Mouse (Mus musculus) forebrain, embryonic 12.5 days (tissue): ENCODE measurements around the gene B2m. TPM values are rescaled to one million over a fixed set of nuclear protein-coding genes. Genes with fewer than 3 reads are reported as not detected.

ENCODE experiments used
- ATAC-seq: fragments of 200-750 bp; cut with Nextera tagmentation; 2 replicates; pipeline ENCODE4 v1.8.0; 2017; ENCODE audit warnings: moderate TSS enrichment; ENCODE audit not compliant: low FRiP score
- H3K27ac ChIP-seq: fragments of 300-500 bp; sonication (generic); 2 replicates; pipeline ENCODE4 v1.5.1; 2016; ENCODE audit warnings: mild to moderate bottlenecking
- H3K27me3 ChIP-seq: fragments of 300-500 bp; sonication (generic); 2 replicates; pipeline ENCODE4 v1.6.1; 2016; ENCODE audit warnings: mild to moderate bottlenecking
- H3K36me3 ChIP-seq: fragments of 300-500 bp; sonication (generic); replicated peaks from 2 replicates; pipeline ENCODE4 v1.6.1; 2016; ENCODE audit warnings: mild to moderate bottlenecking
- H3K4me1 ChIP-seq: fragments of 300-500 bp; sonication (generic); 2 replicates; pipeline ENCODE4 v1.6.1; 2016
- H3K4me2 ChIP-seq: fragments of 300-500 bp; sonication (generic); 2 replicates; pipeline ENCODE4 v1.6.1; 2016; ENCODE audit warnings: mild to moderate bottlenecking, moderate library complexity
- H3K4me3 ChIP-seq: fragments of 300-500 bp; sonication (generic); replicated peaks from 2 replicates; pipeline ENCODE4 v1.5.1; 2016; ENCODE audit warnings: mild to moderate bottlenecking
- H3K9ac ChIP-seq: fragments of 300-500 bp; sonication (generic); 2 replicates; pipeline ENCODE4 v1.6.1; 2016; ENCODE audit warnings: mild to moderate bottlenecking
- H3K9me3 ChIP-seq: fragments of 300-500 bp; sonication (generic); 2 replicates; pipeline ENCODE4 v1.6.1; 2016
- WGBS: fragments of 180-500 bp; shearing (Covaris S2); methylation state at CpG from one replicate; pipeline ENCODE4 v1.1.7; 2016; 5-methylcytosine and 5-hydroxymethylcytosine counted together
- polyA plus RNA-seq: library from polyadenylated mRNA; unstranded; fragments of >200 nt; fragmentation: Nextera tagmentation; extraction: Ambion mirVana; gene quantifications from 2 replicates; pipeline ENCODE4 v1.2.1, GENCODE M21; 2016

The B2m gene
- polyA plus RNA-seq, 1 experiment from 2014 or later: 89.6 TPM

DNA sequence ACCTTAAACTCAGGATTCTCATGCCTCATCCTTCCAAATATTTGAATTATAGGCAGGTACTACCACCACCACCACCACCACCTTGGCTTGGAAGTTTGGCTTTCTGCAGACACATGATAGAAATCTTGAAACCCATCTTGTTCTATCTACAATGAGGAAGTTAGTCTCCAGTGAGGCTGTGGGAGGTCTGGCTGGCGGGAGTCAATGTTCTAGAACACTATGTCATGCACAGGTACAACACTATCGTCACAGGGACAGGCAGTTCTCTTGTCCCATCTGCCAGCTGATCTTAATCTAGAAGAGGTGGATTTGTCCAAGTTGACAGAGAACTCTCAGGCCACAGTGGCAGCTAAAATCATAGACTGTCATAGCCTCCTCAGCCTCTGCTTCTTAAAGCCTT is 14.9 kb upstream of the B2m start:
- WGBS: 92% methylated on average over 2 of the region's 2 CpGs

DNA sequence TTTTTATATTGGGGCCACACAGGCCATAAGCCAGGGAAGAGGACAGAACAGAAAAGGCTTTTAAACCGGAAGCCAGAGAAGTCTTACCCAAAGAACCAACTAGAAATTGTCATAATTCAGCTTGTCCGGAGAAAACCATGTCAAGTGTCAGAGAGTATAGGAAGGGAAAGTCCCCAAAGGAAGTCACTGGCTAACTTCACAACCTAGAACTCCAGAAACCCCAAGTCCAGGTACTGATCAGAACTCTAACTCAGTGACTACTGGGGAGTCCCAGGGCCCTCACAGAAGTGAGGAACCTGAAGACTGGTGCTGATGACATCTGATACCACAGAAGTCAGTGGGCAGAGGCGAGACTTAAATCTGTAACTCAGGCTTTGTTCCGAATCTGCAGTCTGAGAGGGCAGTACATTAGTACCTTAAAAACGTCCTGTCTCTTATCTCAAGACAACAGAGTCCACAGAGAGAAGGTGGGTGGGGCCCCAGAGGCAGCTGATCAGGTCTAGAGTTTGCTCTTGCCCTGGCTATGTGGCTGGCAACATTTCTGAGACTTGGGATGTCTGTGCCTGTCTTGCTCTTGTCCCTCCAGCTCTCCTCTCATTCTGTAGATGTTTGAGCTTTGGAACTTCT is 9.5 kb upstream of the B2m start:
- Histone ChIP-seq H3K4me3 (no peak overlapping the region), H3K27me3 (no peaks in the 10 kb centered on the region), H3K27ac (no peak overlapping the region), H3K36me3 (no peaks in the 10 kb centered on the region), H3K4me2 (no peak overlapping the region), H3K9ac (no peak overlapping the region), H3K4me1 (no peaks in the 10 kb centered on the region), H3K9me3 (no peaks in the 10 kb centered on the region)
- no peak for ATAC-seq
- 71% methylated on average over 5 of the region's 5 CpGs for WGBS

More for the DNA sequence above, 14.9 kb upstream of the B2m start:
- H3K9me3 ChIP-seq: no peaks in the 10 kb centered on the region
- no peak overlapping the region for H3K4me3 ChIP-seq
- no peak overlapping the region for H3K4me2 ChIP-seq
- no peaks in the 10 kb centered on the region for H3K27me3 ChIP-seq
- no peak overlapping the region for H3K9ac ChIP-seq
- H3K27ac ChIP-seq: no peak overlapping the region
- H3K4me1 ChIP-seq: no peaks in the 10 kb centered on the region
- ATAC-seq: no peak
- H3K36me3 ChIP-seq: no peaks in the 10 kb centered on the region

DNA sequence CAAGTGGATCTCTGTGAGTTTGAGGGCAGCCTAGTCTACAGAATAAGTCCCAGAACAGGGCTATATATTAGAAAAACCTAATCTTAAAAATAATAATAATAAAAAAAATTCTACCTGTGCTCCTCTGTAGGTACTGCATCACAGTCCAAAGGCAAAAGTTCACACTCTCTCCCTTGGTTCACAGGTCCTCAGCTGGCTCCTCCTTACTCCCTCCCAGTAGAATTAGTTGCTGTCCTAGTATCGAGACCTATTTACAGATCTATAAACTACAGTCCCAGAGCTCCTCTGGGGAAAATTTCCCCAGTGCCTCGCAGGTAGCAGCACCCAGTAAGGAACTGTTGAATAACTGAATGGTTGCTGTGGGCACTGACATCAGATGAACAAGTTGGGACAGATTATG is 6.7 kb upstream of the B2m start:
- H3K36me3 ChIP-seq: no peaks in the 10 kb centered on the region
- no peaks in the 10 kb centered on the region for H3K4me1 ChIP-seq
- no peak overlapping the region for H3K9ac ChIP-seq
- H3K9me3 ChIP-seq: no peaks in the 10 kb centered on the region
- no peak overlapping the region for H3K4me2 ChIP-seq
- WGBS: 88% methylated on average over 2 of the region's 2 CpGs
- no peak for ATAC-seq
- no peak overlapping the region for H3K27ac ChIP-seq
- H3K4me3 ChIP-seq: no peak overlapping the region
- H3K27me3 ChIP-seq: no peaks in the 10 kb centered on the region; the same call in 1 of the 2 replicates

GRCm38 (mm10) chr2:122141332-122141967 is 6.0 kb upstream of the B2m start:
- Histone ChIP-seq H3K36me3 (no peaks in the 10 kb centered on the region), H3K27ac (no peak overlapping the region), H3K4me1 (no peaks in the 10 kb centered on the region), H3K4me3 (no peak overlapping the region), H3K27me3 (no peaks in the 10 kb centered on the region; the same call in 1 of the 2 replicates), H3K4me2 (no peak overlapping the region), H3K9ac (no peak overlapping the region), H3K9me3 (no peaks in the 10 kb centered on the region)
- ATAC-seq: no peak
- 81% methylated on average over 5 of the region's 5 CpGs for WGBS

DNA sequence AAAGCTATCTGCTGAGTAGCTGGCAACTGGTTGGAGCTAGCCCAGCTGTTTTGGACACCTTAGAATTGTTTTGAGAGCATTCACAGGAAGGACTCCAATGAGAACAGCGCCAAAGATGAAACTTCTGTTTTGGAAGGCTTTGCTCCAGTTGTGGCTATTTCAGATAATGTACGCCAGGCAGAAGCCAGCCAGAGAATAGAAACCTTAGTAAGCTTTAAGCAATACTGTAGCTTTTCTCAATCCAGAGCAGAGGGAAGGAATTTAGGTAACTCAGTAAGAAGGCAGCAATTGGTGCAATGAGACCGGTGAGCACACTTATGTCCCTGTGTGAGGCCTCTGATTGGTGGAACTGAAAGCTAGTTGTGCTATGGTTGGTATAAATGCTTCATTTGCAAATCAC is 4.4 kb upstream of the B2m start:
- Histone ChIP-seq H3K27ac (no peak overlapping the region), H3K9me3 (no peaks in the 10 kb centered on the region), H3K4me1 (0 out of 2 replicates have a peak, but pooled peaks cover 4% of the 10 kb centered on the region), H3K4me2 (no peak overlapping the region), H3K9ac (no peak overlapping the region), H3K27me3 (no peaks in the 10 kb centered on the region; the same call in 1 of the 2 replicates), H3K36me3 (no peaks in the 10 kb centered on the region), H3K4me3 (no peak overlapping the region)
- 87% methylated on average over 3 of the region's 3 CpGs for WGBS
- ATAC-seq: no peak

- Histone ChIP-seq H3K36me3 (no peaks in the 10 kb centered on the region), H3K9ac (no peak overlapping the region), H3K4me3 (no peak overlapping the region), H3K4me1 (peaks cover 10% of the 10 kb centered on the region), H3K27ac (no peak overlapping the region), H3K27me3 (peaks cover 3% of the 10 kb centered on the region; the same call in 1 of the 2 replicates), H3K9me3 (no peaks in the 10 kb centered on the region), H3K4me2 (no peak overlapping the region)
- ATAC-seq: no peak
- WGBS: 67% methylated on average over 4 of the region's 4 CpGs
These were observed 1.7 kb upstream of the B2m start for GRCm38 (mm10) chr2:122145756-122146155.

GRCm38 (mm10) chr2:122146687-122147086 is 799 bp upstream of the B2m start:
- Histone ChIP-seq H3K27me3 (peaks cover 3% of the 10 kb centered on the region; the same call in 1 of the 2 replicates), H3K9me3 (no peaks in the 10 kb centered on the region), H3K4me3 (no peak overlapping the region), H3K27ac (no peak overlapping the region), H3K4me2 (no peak overlapping the region), H3K9ac (no peak overlapping the region), H3K4me1 (peaks cover 10% of the 10 kb centered on the region), H3K36me3 (no peaks in the 10 kb centered on the region; the same call in 1 of the 2 replicates)
- 82% methylated on average over 6 of the region's 6 CpGs for WGBS
- no peak for ATAC-seq

DNA sequence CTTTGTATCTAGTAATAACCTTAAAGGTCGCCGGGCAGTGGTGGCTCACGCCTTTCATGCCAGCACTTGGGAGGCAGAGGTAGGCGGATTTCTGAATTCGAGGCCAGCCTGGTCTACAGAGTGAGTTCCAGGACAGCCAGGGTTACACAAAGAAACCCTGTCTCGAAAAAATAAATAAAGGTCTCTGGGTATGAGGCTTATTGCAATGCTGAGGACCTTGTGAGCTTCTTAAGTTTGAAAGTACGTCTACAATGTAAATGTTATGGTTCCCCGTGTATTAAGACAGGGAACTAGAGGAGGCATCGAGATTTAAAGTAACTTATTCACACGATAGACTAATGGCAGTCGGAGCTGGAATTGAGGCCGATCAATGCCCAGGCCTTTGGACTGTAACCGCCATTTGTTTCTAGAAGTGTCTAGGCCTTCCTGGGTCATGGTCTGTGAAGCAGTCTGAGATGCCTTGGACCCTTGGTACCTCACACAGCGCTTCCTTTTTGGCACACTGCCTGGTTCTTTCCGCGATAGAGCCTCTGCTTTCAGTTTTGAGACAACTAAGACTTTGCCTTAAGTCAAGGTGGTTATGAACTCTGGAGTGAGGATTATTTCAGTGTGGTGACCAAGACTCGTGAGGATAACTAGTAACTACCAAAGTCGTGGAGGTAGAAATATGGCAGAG is 894 bp downstream of the B2m start:
- Histone ChIP-seq H3K27ac (no peak overlapping the region), H3K36me3 (no peaks in the 10 kb centered on the region; the same call in 1 of the 2 replicates), H3K4me3 (peak overlapping the region; percentile 55), H3K27me3 (peaks cover 3% of the 10 kb centered on the region; the same call in 1 of the 2 replicates), H3K9ac (peak overlapping the region; percentile 73), H3K4me1 (peaks cover 10% of the 10 kb centered on the region), H3K9me3 (no peaks in the 10 kb centered on the region), H3K4me2 (peak overlapping the region; percentile 75)
- ATAC-seq: no peak
- 40% methylated on average over 18 of the region's 18 CpGs for WGBS

GRCm38 (mm10) chr2:122149316-122149715 is 1.8 kb downstream of the B2m start:
- no peak overlapping the region for H3K9ac ChIP-seq
- no peaks in the 10 kb centered on the region; the same call in 1 of the 2 replicates for H3K36me3 ChIP-seq
- peaks cover 10% of the 10 kb centered on the region for H3K4me1 ChIP-seq
- ATAC-seq: no peak
- 87% methylated on average over 6 of the region's 6 CpGs for WGBS
- H3K4me2 ChIP-seq: no peak overlapping the region
- no peak overlapping the region for H3K4me3 ChIP-seq
- no peaks in the 10 kb centered on the region for H3K9me3 ChIP-seq
- H3K27ac ChIP-seq: no peak overlapping the region
- peaks cover 3% of the 10 kb centered on the region; the same call in 1 of the 2 replicates for H3K27me3 ChIP-seq

GRCm38 (mm10) chr2:122149716-122150115 is 2.2 kb downstream of the B2m start:
- Histone ChIP-seq H3K9ac (no peak overlapping the region), H3K9me3 (no peaks in the 10 kb centered on the region), H3K4me2 (no peak overlapping the region), H3K27ac (no peak overlapping the region), H3K27me3 (peaks cover 3% of the 10 kb centered on the region; the same call in 1 of the 2 replicates), H3K4me3 (no peak overlapping the region), H3K4me1 (peaks cover 10% of the 10 kb centered on the region), H3K36me3 (no peaks in the 10 kb centered on the region; the same call in 1 of the 2 replicates)
- no peak for ATAC-seq
- WGBS: 93% methylated on average over 3 of the region's 3 CpGs

DNA sequence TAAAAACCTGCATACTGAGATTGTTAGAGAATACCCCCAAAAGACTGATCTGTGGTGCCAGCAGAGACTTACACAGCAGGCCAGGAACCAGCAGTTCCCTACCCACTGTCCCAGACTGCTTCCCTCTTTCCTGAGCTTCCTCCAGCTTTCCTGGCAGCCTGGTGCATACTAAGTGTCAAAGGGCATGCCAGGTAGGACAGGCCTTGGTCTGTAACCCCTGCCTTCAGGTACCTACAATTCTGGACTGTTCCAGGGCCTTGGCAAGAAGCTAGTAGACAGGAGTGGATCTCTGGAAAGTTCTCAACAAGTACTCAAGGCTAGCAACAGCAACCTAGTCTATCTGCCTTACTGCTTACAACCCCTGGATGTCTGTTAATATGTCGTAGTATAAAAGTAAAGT is 3.7 kb downstream of the B2m start:
- ATAC-seq: no peak
- Histone ChIP-seq H3K4me2 (no peak overlapping the region), H3K9ac (no peak overlapping the region), H3K4me1 (peaks cover 10% of the 10 kb centered on the region), H3K27me3 (peaks cover 3% of the 10 kb centered on the region; the same call in 1 of the 2 replicates), H3K4me3 (no peak overlapping the region), H3K9me3 (no peaks in the 10 kb centered on the region), H3K27ac (no peak overlapping the region), H3K36me3 (no peaks in the 10 kb centered on the region; the same call in 1 of the 2 replicates)
- WGBS: 90% methylated on average over 1 of the region's 1 CpGs

DNA sequence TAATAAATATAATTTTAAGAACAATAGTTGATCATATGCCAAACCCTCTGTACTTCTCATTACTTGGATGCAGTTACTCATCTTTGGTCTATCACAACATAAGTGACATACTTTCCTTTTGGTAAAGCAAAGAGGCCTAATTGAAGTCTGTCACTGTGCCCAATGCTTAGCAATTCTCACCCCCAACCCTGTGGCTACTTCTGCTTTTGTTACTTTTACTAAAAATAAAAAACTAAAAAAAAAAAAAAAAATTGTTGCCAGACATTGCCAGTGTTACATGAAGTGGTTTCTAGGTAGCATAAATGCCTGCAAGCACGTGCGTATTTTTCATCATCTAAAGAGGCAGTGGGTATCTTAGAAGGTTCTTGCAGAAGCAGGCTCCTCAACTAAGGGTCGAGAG is 5.4 kb downstream of the B2m start:
- H3K27me3 ChIP-seq: peaks cover 3% of the 10 kb centered on the region; the same call in 1 of the 2 replicates
- no peak overlapping the region for H3K4me3 ChIP-seq
- H3K9me3 ChIP-seq: no peaks in the 10 kb centered on the region
- no peak overlapping the region for H3K9ac ChIP-seq
- no peak overlapping the region for H3K27ac ChIP-seq
- ATAC-seq: no peak
- H3K36me3 ChIP-seq: no peaks in the 10 kb centered on the region; the same call in 1 of the 2 replicates
- H3K4me1 ChIP-seq: peaks cover 6% of the 10 kb centered on the region
- H3K4me2 ChIP-seq: no peak overlapping the region
- 87% methylated on average over 3 of the region's 3 CpGs for WGBS
